Mouse (Mus musculus) embryonic facial prominence, embryonic 11.5 days (tissue): Measurements from ENCODE around the gene Lnpep. TPM values are rescaled to one million over a fixed set of nuclear protein-coding genes. Genes with fewer than 3 reads are reported as not detected.
"Not testable (repeated sequence)": the region's sequence is repeated elsewhere in the genome, so short reads cannot be mapped to it uniquely, and the experiment has no call there.

ENCODE experiments used
- ATAC-seq: fragments of 200-750 bp; cut with Nextera tagmentation; replicated peaks from 2 replicates; pipeline ENCODE4 v1.8.0; 2017; ENCODE audit warnings: low read depth; ENCODE audit not compliant: insufficient number of reproducible peaks, low FRiP score, low TSS enrichment
- DNase-seq: peaks from one replicate; pipeline ENCODE4 v3.0.0-alpha.2; 2015; ENCODE audit warnings: low spot score
- H3K27ac ChIP-seq: fragments of 300-500 bp; sonication (generic); replicated peaks from 2 replicates; pipeline ENCODE4 v1.5.1; 2014; ENCODE audit warnings: mild to moderate bottlenecking, low read depth, low read length, control low read depth
- H3K27me3 ChIP-seq: fragments of 300-500 bp; sonication (generic); 2 replicates; pipeline ENCODE4 v1.6.1; 2014; ENCODE audit warnings: mild to moderate bottlenecking, low read length, moderate library complexity, mixed read lengths; ENCODE audit not compliant: control insufficient read depth, insufficient read depth
- H3K36me3 ChIP-seq: fragments of 300-500 bp; sonication (generic); replicated peaks from 2 replicates; pipeline ENCODE4 v1.6.1; 2014; ENCODE audit warnings: low read depth, mild to moderate bottlenecking, low read length, moderate library complexity, mixed read lengths; ENCODE audit not compliant: control insufficient read depth, insufficient read depth
- H3K4me1 ChIP-seq: fragments of 300-500 bp; sonication (generic); 2 replicates; pipeline ENCODE4 v1.6.1; 2014; ENCODE audit warnings: low read length, mixed read lengths; ENCODE audit not compliant: control insufficient read depth, insufficient read depth
- H3K4me2 ChIP-seq: fragments of 300-500 bp; sonication (generic); 2 replicates; pipeline ENCODE4 v1.6.1; 2014; ENCODE audit warnings: low read depth, mild to moderate bottlenecking, control low read depth, low read length, moderate library complexity
- H3K4me3 ChIP-seq: fragments of 300-500 bp; sonication (generic); 2 replicates; pipeline ENCODE4 v1.5.1; 2014; ENCODE audit warnings: low read depth, low read length, control low read depth
- H3K9ac ChIP-seq: fragments of 300-500 bp; sonication (generic); replicated peaks from 2 replicates; pipeline ENCODE4 v1.6.1; 2014; ENCODE audit warnings: mild to moderate bottlenecking, control low read depth, low read length
- H3K9me3 ChIP-seq: fragments of 300-500 bp; sonication (generic); replicated peaks from 2 replicates; pipeline ENCODE4 v1.6.1; 2016; ENCODE audit warnings: mild to moderate bottlenecking, low read length, inconsistent platforms, mixed read lengths; ENCODE audit not compliant: control insufficient read depth
- WGBS: fragments of 180-500 bp; shearing (Covaris S2); extraction: QIAGEN DNeasy Blood & Tissue Kit; methylation state at CpG from one replicate; pipeline ENCODE4 v1.1.7; 2014; 5-methylcytosine and 5-hydroxymethylcytosine counted together
- polyA plus RNA-seq: library from polyadenylated mRNA; unstranded; fragments of >200 nt; fragmentation: Nextera tagmentation; extraction: Ambion mirVana; gene quantifications from 2 replicates; pipeline ENCODE4 v1.2.1, GENCODE M21; 2014

The Lnpep gene
- polyA plus RNA-seq, 1 experiment from 2014 or later, result 5.5 TPM

DNA sequence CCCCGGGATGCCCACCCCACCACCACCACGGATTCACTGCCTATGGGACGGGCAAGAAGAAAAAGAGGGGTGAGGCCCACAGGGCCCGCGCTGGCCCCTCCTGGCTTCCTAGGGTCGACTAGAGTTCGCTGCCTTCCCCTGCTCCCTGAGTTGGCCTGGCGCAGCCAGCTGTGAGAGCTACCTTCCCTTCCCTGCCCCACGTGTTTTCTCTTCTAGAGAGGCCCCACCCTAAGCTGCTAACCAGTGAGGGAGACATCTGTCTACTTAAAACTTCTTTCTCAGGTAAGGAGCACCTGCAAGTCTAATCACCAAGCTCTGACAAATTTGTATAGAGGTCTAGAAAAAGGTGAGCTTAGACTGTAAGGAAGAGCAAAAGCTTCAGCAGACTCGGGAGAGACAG, 118.2 kb downstream of the Lnpep start:
- DNase-seq, result no peak
- WGBS, result 85% methylated on average over 10 of the region's 10 CpGs

GRCm38 (mm10) chr17:17499278-17499677, 125.6 kb downstream of the Lnpep start:
- H3K9me3 ChIP-seq, result no peaks in the 10 kb centered on the region
- no peaks in the 10 kb centered on the region; the same call in 1 of the 2 replicates for H3K4me1 ChIP-seq
- ATAC-seq (no peak), DNase-seq (no peak)
- peak overlapping the region; percentile 28; the same call in 1 of the 2 replicates for H3K27ac ChIP-seq
- 64% methylated on average over 3 of the region's 3 CpGs for WGBS
- H3K4me3 ChIP-seq, result no peak overlapping the region
- no peaks in the 10 kb centered on the region for H3K27me3 ChIP-seq
- H3K9ac ChIP-seq, result no peak overlapping the region
- H3K36me3 ChIP-seq, result no peaks in the 10 kb centered on the region
- no peak overlapping the region for H3K4me2 ChIP-seq

More for the DNA sequence above, 118.2 kb downstream of the Lnpep start:
- no peaks in the 10 kb centered on the region for H3K9me3 ChIP-seq
- no peak overlapping the region for H3K4me2 ChIP-seq
- H3K36me3 ChIP-seq, result no peaks in the 10 kb centered on the region
- no peaks in the 10 kb centered on the region for H3K4me1 ChIP-seq
- H3K4me3 ChIP-seq, result no peak overlapping the region
- no peak for ATAC-seq
- H3K27me3 ChIP-seq, result no peaks in the 10 kb centered on the region
- no peak overlapping the region for H3K9ac ChIP-seq
- no peak overlapping the region for H3K27ac ChIP-seq

DNA sequence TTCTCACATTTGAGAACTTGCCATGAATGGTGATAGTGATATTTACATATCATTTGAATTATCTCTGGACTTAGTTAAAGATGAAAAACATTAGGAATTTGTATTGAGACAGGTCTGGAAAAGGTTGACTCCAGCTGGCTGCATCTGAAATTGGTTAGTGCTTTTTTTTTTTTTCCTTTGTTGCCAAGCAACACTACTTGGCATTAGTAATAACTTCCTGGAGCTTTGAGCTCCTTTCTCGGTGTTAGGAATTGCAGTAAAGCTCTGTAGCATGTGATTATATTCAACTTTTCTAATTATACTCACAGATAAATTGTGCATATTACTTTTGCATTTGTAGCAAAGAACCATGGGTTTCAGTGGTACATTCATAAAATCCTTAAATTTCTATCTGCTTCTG, 126.0 kb downstream of the Lnpep start:
- Histone ChIP-seq H3K9me3 (no peaks in the 10 kb centered on the region), H3K27ac (0 out of 2 replicates have a peak overlapping the region, but pooled peaks have one; percentile 28), H3K4me1 (no peaks in the 10 kb centered on the region; the same call in 1 of the 2 replicates), H3K9ac (no peak overlapping the region), H3K36me3 (no peaks in the 10 kb centered on the region), H3K4me2 (no peak overlapping the region), H3K4me3 (no peak overlapping the region), H3K27me3 (no peaks in the 10 kb centered on the region)
- no peak for ATAC-seq
- DNase-seq, result peak; percentile 78
- 33% methylated on average over 1 of the region's 1 CpGs for WGBS

GRCm38 (mm10) chr17:17496730-17497129, 128.1 kb downstream of the Lnpep start:
- Histone ChIP-seq H3K27me3 (no peaks in the 10 kb centered on the region), H3K9ac (no peak overlapping the region), H3K4me1 (no peaks in the 10 kb centered on the region; the same call in 1 of the 2 replicates), H3K4me2 (no peak overlapping the region), H3K27ac (no peak overlapping the region), H3K9me3 (no peaks in the 10 kb centered on the region), H3K36me3 (no peaks in the 10 kb centered on the region), H3K4me3 (no peak overlapping the region)
- no peak for ATAC-seq
- DNase-seq, result no peak
- WGBS, result 92% methylated on average over 7 of the region's 7 CpGs

DNA sequence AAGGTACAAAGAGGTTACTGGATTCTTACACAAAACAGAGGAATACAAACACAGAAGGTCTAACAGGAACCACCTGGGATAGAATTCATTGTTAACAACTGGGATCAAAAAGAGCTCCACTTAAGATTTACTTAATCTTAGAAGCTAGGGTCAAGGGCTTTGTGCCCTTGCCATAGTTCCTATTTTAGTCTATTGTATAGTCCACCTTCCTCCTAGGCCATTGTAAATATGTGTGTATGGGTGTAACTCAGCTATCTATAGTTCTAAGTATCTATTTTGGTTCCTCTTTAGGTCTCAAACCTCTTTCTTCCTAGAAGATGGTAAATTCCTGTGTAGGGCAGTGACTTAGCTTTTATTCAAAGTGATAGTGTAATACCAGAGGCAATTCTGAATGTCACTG, 128.6 kb downstream of the Lnpep start:
- H3K9me3 ChIP-seq, H3K4me3 ChIP-seq, H3K27ac ChIP-seq, H3K4me2 ChIP-seq, H3K4me1 ChIP-seq, DNase-seq, H3K9ac ChIP-seq, ATAC-seq, H3K36me3 ChIP-seq, H3K27me3 ChIP-seq: not testable (repeated sequence)

- Histone ChIP-seq H3K27me3 (no peaks in the 10 kb centered on the region), H3K4me1 (no peaks in the 10 kb centered on the region), H3K27ac (peak overlapping the region; percentile 84), H3K4me2 (no peak overlapping the region), H3K9ac (no peak overlapping the region), H3K9me3 (no peaks in the 10 kb centered on the region), H3K36me3 (no peaks in the 10 kb centered on the region), H3K4me3 (no peak overlapping the region)
- WGBS, result 70% methylated on average over 8 of the region's 8 CpGs
- DNase-seq (peak; percentile 19), ATAC-seq (no peak)
These were observed 132.7 kb downstream of the Lnpep start for GRCm38 (mm10) chr17:17492116-17492515.

GRCm38 (mm10) chr17:17491622-17492001, 133.2 kb downstream of the Lnpep start:
- H3K9ac ChIP-seq, result no peak overlapping the region

GRCm38 (mm10) chr17:17490820-17491621, 133.8 kb downstream of the Lnpep start:
- no peak overlapping the region for H3K9ac ChIP-seq
- H3K36me3 ChIP-seq, result no peaks in the 10 kb centered on the region
- H3K9me3 ChIP-seq, result no peaks in the 10 kb centered on the region
- H3K27ac ChIP-seq, result peak overlapping the region; percentile 84
- H3K4me1 ChIP-seq, result no peaks in the 10 kb centered on the region
- peak overlapping the region; percentile 17 for H3K4me2 ChIP-seq
- peak; percentile 93 for DNase-seq
- no peak overlapping the region for H3K4me3 ChIP-seq
- peak; percentile 96 for ATAC-seq
- 26% methylated on average over 14 of the region's 15 CpGs for WGBS
- no peaks in the 10 kb centered on the region for H3K27me3 ChIP-seq

More at GRCm38 (mm10) chr17:17491622-17492001, 133.2 kb downstream of the Lnpep start:
- no peaks in the 10 kb centered on the region for H3K27me3 ChIP-seq
- H3K36me3 ChIP-seq, result no peaks in the 10 kb centered on the region
- no peak overlapping the region for H3K4me3 ChIP-seq
- DNase-seq (no peak), ATAC-seq (peak; percentile 40)
- 31% methylated on average over 7 of the region's 7 CpGs for WGBS
- H3K4me1 ChIP-seq, result no peaks in the 10 kb centered on the region
- H3K27ac ChIP-seq, result peak overlapping the region; percentile 84; the same call in 1 of the 2 replicates
- H3K9me3 ChIP-seq, result no peaks in the 10 kb centered on the region
- peak overlapping the region; percentile 17 for H3K4me2 ChIP-seq
